Mouse (Mus musculus): ENCODE measurements around the gene Ccnd3.

DNA sequence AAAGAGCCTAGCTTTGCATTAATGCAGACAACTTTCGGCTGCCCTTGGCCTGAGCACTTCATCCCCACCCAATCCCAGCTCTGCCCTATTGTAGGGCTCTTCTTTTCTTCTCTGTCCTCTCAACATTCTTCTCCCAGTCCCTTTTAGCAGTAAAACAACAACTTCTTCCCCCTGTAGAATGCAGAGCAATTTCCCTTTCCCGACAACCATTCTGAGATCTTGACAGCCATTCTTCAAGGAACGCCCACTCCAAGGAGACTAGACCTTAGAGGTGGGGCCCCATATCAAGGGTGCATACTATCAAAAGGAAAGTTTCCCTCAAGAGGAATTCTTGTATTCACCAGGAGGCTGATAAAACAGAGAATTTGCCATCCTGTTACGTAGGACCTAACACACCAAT, 144.1 kb downstream of the Ccnd3 start:
- TF ChIP-seq CTCF (IDR thresholded peaks at IDR 0.05; ENCODE audit: low read depth) (no peak), EP300 (IDR thresholded peaks at IDR 0.05; ENCODE audit: low read depth) (no peak)
